Mouse (Mus musculus): ENCODE results near the gene Ntn1. TPM values are rescaled to one million over a fixed set of nuclear protein-coding genes. Genes with fewer than 3 reads are reported as not detected.

The Ntn1 gene
- polyA plus RNA-seq, 1 experiment from 2014 or later = 11.8 TPM

DNA sequence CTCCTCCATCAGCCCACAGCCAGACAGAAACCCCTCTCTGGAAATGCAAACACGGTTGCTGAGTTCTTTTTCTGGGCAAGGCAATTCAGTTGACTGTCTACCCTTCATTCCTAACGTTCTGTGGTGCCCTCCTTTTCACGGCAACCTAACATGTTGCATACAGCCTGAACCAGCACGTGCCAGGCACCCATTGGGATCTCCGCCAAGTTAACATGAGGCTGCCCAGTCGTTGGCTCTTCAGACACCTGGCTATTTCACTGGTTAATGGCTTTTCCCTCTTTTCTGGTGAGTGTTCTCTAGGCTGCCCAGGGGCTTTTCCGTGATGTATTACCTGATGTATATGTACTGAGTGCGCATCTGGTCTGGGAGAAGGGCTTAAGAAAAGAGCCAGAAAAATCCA is 45.1 kb downstream of the Ntn1 start:
- Histone ChIP-seq H3K4me1 (replicated peaks; ENCODE audit: insufficient read depth, low read length) (no peaks in the 10 kb centered on the region), H3K9ac (ENCODE audit: low read depth, low read length) (no peak overlapping the region), H3K27ac (no peak overlapping the region), H3K36me3 (ENCODE audit: insufficient read depth, low read length) (no peaks in the 10 kb centered on the region), H3K9me3 (replicated peaks; ENCODE audit: low read length) (no peaks in the 10 kb centered on the region), H3K27me3 (ENCODE audit: insufficient read depth, low read length) (no peaks in the 10 kb centered on the region), H3K4me3 (replicated peaks; ENCODE audit: low read depth, low read length) (no peak overlapping the region), H3K4me2 (ENCODE audit: low read length) (no peak overlapping the region)
- 69% methylated on average over 8 of the region's 8 CpGs for WGBS
- no peak for TF ChIP-seq CTCF (IDR thresholded peaks at IDR 0.05; ENCODE audit: low read depth)
- DNase-seq (ENCODE audit: low spot score) (no peak), ATAC-seq (replicated peaks; ENCODE audit: low FRiP score, low read depth) (no peak)

GRCm38 (mm10) chr11:68354848-68355247 is 45.8 kb downstream of the Ntn1 start:
- ATAC-seq (replicated peaks; ENCODE audit: low FRiP score, low read depth) (no peak), DNase-seq (ENCODE audit: low spot score) (no peak)
- WGBS = 77% methylated on average over 3 of the region's 3 CpGs
- Histone ChIP-seq H3K4me3 (replicated peaks; ENCODE audit: low read depth, low read length) (no peak overlapping the region), H3K4me1 (replicated peaks; ENCODE audit: insufficient read depth, low read length) (no peaks in the 10 kb centered on the region), H3K36me3 (ENCODE audit: insufficient read depth, low read length) (no peaks in the 10 kb centered on the region), H3K4me2 (ENCODE audit: low read length) (no peak overlapping the region), H3K27me3 (ENCODE audit: insufficient read depth, low read length) (no peaks in the 10 kb centered on the region), H3K9me3 (replicated peaks; ENCODE audit: low read length) (no peaks in the 10 kb centered on the region), H3K27ac (no peak overlapping the region), H3K9ac (ENCODE audit: low read depth, low read length) (no peak overlapping the region)
- TF ChIP-seq CTCF (IDR thresholded peaks at IDR 0.05; ENCODE audit: low read depth) = no peak

DNA sequence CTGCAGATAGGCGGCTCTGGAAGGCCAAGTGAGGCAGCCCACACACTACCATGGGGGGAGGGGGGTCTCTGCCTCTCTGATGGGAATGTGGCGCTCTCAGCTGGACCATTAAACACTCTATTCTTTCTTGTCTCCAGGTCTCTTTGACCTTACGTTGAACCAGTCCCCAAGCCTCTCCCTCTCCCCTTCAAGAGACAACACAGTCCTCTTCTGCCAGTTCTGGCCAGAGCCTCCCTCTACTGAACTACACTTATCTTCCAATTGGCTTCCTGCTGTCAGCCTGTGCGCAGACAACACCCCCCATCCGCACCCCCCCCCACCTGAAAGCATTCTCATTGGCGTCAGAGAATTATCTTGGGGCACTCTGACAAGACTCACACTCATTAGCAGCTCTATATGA is 48.4 kb downstream of the Ntn1 start:
- Histone ChIP-seq H3K27ac (no peak overlapping the region), H3K9me3 (replicated peaks; ENCODE audit: low read length) (no peaks in the 10 kb centered on the region), H3K4me1 (replicated peaks; ENCODE audit: insufficient read depth, low read length) (no peaks in the 10 kb centered on the region), H3K27me3 (ENCODE audit: insufficient read depth, low read length) (no peaks in the 10 kb centered on the region), H3K4me2 (ENCODE audit: low read length) (no peak overlapping the region), H3K36me3 (ENCODE audit: insufficient read depth, low read length) (no peaks in the 10 kb centered on the region), H3K4me3 (replicated peaks; ENCODE audit: low read depth, low read length) (no peak overlapping the region), H3K9ac (ENCODE audit: low read depth, low read length) (no peak overlapping the region)
- no peak for DNase-seq (ENCODE audit: low spot score)
- 67% methylated on average over 6 of the region's 6 CpGs for WGBS
- no peak for ATAC-seq (replicated peaks; ENCODE audit: low FRiP score, low read depth)
- TF ChIP-seq CTCF (IDR thresholded peaks at IDR 0.05; ENCODE audit: low read depth) = no peak

DNA sequence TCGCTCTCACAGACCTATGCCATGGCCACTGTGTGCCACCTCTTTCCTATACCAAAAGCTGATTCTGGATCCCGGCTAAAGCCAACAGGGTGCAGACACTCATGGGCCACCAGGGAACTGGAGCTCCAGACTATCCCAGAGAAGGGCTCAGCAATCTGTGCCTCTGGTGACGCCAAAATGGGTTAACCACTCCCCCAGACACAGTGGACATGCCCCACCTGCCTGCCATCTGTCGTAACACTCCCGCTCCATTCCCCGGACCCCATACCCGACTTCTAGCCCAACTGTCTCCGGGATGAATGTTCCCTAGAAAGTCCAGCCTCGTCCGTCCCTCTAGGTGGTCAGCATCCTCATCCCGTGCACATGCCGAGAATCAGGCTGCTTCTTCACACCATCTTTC is 51.8 kb downstream of the Ntn1 start:
- H3K4me1 ChIP-seq (replicated peaks; ENCODE audit: insufficient read depth, low read length) = 0 out of 2 replicates have a peak, but pooled peaks cover 4% of the 10 kb centered on the region
- no peak overlapping the region for H3K27ac ChIP-seq
- H3K9me3 ChIP-seq (replicated peaks; ENCODE audit: low read length) = no peaks in the 10 kb centered on the region
- no peaks in the 10 kb centered on the region for H3K27me3 ChIP-seq (ENCODE audit: insufficient read depth, low read length)
- no peak overlapping the region for H3K4me2 ChIP-seq (ENCODE audit: low read length)
- ATAC-seq (replicated peaks; ENCODE audit: low FRiP score, low read depth) (no peak), DNase-seq (ENCODE audit: low spot score) (no peak)
- no peak overlapping the region for H3K4me3 ChIP-seq (replicated peaks; ENCODE audit: low read depth, low read length)
- 80% methylated on average over 12 of the region's 12 CpGs for WGBS
- no peaks in the 10 kb centered on the region for H3K36me3 ChIP-seq (ENCODE audit: insufficient read depth, low read length)
- no peak overlapping the region for H3K9ac ChIP-seq (ENCODE audit: low read depth, low read length)
- TF ChIP-seq CTCF (IDR thresholded peaks at IDR 0.05; ENCODE audit: low read depth) = no peak

DNA sequence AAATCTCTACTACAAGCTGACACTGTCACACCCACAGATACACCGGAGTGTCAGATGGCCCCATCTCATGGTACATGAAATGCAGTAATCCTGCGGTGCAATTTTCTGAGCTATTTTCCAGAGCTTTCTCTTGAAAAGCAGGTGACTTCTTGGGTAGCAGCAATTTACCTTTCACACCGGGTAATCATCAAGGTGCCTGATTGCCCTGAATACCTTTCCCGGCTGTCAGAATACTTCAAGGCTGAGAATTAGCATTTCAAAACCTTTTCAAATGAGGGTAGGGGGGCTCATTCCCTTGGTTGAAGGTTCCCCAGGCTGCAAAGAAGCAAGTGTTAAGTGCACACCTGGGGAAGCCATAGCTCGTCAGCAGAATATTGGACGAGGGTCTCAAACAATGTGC is 52.5 kb downstream of the Ntn1 start:
- Histone ChIP-seq H3K4me3 (replicated peaks; ENCODE audit: low read depth, low read length) (no peak overlapping the region), H3K9ac (ENCODE audit: low read depth, low read length) (no peak overlapping the region), H3K9me3 (replicated peaks; ENCODE audit: low read length) (no peaks in the 10 kb centered on the region), H3K4me1 (replicated peaks; ENCODE audit: insufficient read depth, low read length) (0 out of 2 replicates have a peak, but pooled peaks cover 4% of the 10 kb centered on the region), H3K4me2 (ENCODE audit: low read length) (no peak overlapping the region), H3K27ac (no peak overlapping the region), H3K27me3 (ENCODE audit: insufficient read depth, low read length) (no peaks in the 10 kb centered on the region), H3K36me3 (ENCODE audit: insufficient read depth, low read length) (no peaks in the 10 kb centered on the region)
- 45% methylated on average over 6 of the region's 6 CpGs for WGBS
- ATAC-seq (replicated peaks; ENCODE audit: low FRiP score, low read depth) (no peak), DNase-seq (ENCODE audit: low spot score) (no peak)
- no peak for TF ChIP-seq CTCF (IDR thresholded peaks at IDR 0.05; ENCODE audit: low read depth)

DNA sequence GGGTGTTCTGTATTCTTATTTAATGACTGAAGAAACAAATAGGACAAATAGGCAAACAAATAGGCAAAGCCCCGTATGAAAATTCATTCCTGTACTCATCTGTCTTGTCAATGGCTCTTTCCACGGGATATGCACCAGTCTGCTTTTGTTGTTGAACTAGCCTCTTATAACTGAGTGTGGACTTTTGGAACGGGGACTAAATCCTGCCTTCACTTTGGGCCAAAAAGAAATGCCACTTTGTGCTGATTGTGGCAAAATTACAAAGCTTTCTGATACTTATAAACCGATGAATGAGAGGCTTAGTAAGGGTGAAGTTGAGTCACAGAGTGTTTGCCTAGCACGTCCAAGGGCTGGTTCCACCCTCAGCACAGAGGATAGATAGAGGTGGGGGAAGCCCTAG is 53.1 kb downstream of the Ntn1 start:
- Histone ChIP-seq H3K4me1 (replicated peaks; ENCODE audit: insufficient read depth, low read length) (0 out of 2 replicates have a peak, but pooled peaks cover 4% of the 10 kb centered on the region), H3K9me3 (replicated peaks; ENCODE audit: low read length) (no peaks in the 10 kb centered on the region), H3K4me2 (ENCODE audit: low read length) (no peak overlapping the region), H3K27me3 (ENCODE audit: insufficient read depth, low read length) (no peaks in the 10 kb centered on the region), H3K36me3 (ENCODE audit: insufficient read depth, low read length) (no peaks in the 10 kb centered on the region), H3K4me3 (replicated peaks; ENCODE audit: low read depth, low read length) (no peak overlapping the region), H3K9ac (ENCODE audit: low read depth, low read length) (no peak overlapping the region), H3K27ac (no peak overlapping the region)
- DNase-seq (ENCODE audit: low spot score) (no peak), ATAC-seq (replicated peaks; ENCODE audit: low FRiP score, low read depth) (no peak)
- TF ChIP-seq CTCF (IDR thresholded peaks at IDR 0.05; ENCODE audit: low read depth) = no peak
- WGBS = 75% methylated on average over 5 of the region's 5 CpGs

DNA sequence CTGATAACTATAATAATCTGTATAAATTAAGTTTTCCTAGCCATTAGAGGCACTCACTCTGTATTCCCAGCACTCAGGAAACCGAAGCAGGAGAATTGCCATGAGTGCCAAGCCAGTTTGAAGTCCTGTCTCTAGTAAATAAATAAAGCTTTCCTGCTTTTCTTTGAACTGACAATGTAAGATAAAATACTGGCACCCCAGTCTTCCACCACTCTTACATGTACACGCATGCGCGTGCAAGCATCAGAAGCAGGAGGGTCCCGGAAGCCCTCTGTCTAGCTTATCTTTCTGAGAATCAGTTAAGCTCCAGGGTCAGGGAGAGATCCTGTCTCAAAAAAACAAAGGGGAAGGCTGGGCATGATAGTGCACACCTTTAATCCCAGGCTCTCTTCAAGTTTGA is 54.5 kb downstream of the Ntn1 start:
- no peak overlapping the region for H3K27ac ChIP-seq
- 85% methylated on average over 5 of the region's 5 CpGs for WGBS
- H3K4me2 ChIP-seq (ENCODE audit: low read length) = no peak overlapping the region
- H3K9ac ChIP-seq (ENCODE audit: low read depth, low read length) = no peak overlapping the region
- H3K27me3 ChIP-seq (ENCODE audit: insufficient read depth, low read length) = no peaks in the 10 kb centered on the region
- ATAC-seq (replicated peaks; ENCODE audit: low FRiP score, low read depth) (no peak), DNase-seq (ENCODE audit: low spot score) (no peak)
- no peaks in the 10 kb centered on the region for H3K9me3 ChIP-seq (replicated peaks; ENCODE audit: low read length)
- no peak for TF ChIP-seq CTCF (IDR thresholded peaks at IDR 0.05; ENCODE audit: low read depth)
- H3K4me3 ChIP-seq (replicated peaks; ENCODE audit: low read depth, low read length) = no peak overlapping the region
- no peaks in the 10 kb centered on the region for H3K36me3 ChIP-seq (ENCODE audit: insufficient read depth, low read length)
- 0 out of 2 replicates have a peak, but pooled peaks cover 4% of the 10 kb centered on the region for H3K4me1 ChIP-seq (replicated peaks; ENCODE audit: insufficient read depth, low read length)
